Mouse (Mus musculus) liver, embryonic 15.5 days (tissue): ENCODE measurements around the gene Dusp22. TPM values are rescaled to one million over a fixed set of nuclear protein-coding genes. Genes with fewer than 3 reads are reported as not detected.

Experiments
- ATAC-seq: fragments of 200-750 bp; cut with Nextera tagmentation; 2 replicates; pipeline ENCODE4 v1.8.0; 2017; ENCODE audit warnings: moderate number of reproducible peaks, mild to moderate bottlenecking, moderate library complexity; ENCODE audit not compliant: insufficient read depth
- H3K27ac ChIP-seq: fragments of 300-500 bp; sonication (generic); replicated peaks from 2 replicates; pipeline ENCODE4 v1.5.1; 2015; ENCODE audit warnings: mild to moderate bottlenecking, inconsistent platforms
- H3K27me3 ChIP-seq: fragments of 300-500 bp; sonication (generic); 2 replicates; pipeline ENCODE4 v1.6.1; 2015; ENCODE audit warnings: mild to moderate bottlenecking, inconsistent platforms
- H3K36me3 ChIP-seq: fragments of 300-500 bp; sonication (generic); replicated peaks from 2 replicates; pipeline ENCODE4 v1.6.1; 2015; ENCODE audit warnings: moderate library complexity, mild to moderate bottlenecking, inconsistent platforms
- H3K4me1 ChIP-seq: fragments of 300-500 bp; sonication (generic); replicated peaks from 2 replicates; pipeline ENCODE4 v1.6.1; 2015; ENCODE audit warnings: inconsistent platforms
- H3K4me2 ChIP-seq: fragments of 300-500 bp; sonication (generic); 2 replicates; pipeline ENCODE4 v1.6.1; 2015; ENCODE audit warnings: moderate library complexity, mild to moderate bottlenecking, inconsistent platforms
- H3K4me3 ChIP-seq: fragments of 300-500 bp; sonication (generic); replicated peaks from 2 replicates; pipeline ENCODE4 v1.5.1; 2015; ENCODE audit warnings: mild to moderate bottlenecking, inconsistent platforms
- H3K9ac ChIP-seq: fragments of 300-500 bp; sonication (generic); 2 replicates; pipeline ENCODE4 v1.6.1; 2015; ENCODE audit warnings: moderate library complexity, mild to moderate bottlenecking, inconsistent platforms
- H3K9me3 ChIP-seq: fragments of 300-500 bp; sonication (generic); replicated peaks from 2 replicates; pipeline ENCODE4 v1.6.1; 2016; ENCODE audit warnings: inconsistent platforms
- WGBS: fragments of 180-500 bp; shearing (Covaris S2); methylation state at CpG from one replicate; pipeline ENCODE4 v1.1.7; 2015; ENCODE audit warnings: mixed read lengths; ENCODE audit not compliant: insufficient replicate concordance; 5-methylcytosine and 5-hydroxymethylcytosine counted together
- polyA plus RNA-seq: library from polyadenylated mRNA; unstranded; fragments of >200 nt; fragmentation: Nextera tagmentation; extraction: Ambion mirVana; gene quantifications from 2 replicates; pipeline ENCODE4 v1.2.1, GENCODE M21; 2015

Dusp22 gene
- polyA plus RNA-seq, 1 experiment from 2014 or later: 7.9 TPM

DNA sequence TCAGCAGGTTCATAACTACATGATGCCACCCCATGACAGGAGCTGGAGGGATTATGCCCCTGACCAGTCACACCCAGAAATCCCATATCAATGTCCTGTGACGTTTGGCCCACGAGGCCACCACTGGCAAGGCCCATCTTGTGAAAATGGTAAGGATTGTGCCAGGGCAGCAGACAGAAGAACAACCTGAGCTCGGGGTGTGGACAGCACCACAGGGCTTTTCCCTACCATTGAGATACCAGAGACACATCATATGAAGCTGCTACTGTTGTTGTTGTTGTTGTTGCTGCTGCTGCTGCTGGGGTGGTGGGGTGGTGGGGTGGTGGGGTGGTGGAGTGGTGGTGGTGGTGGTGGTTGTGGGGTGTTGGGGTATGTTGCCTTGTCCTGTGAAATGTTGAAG lies 93.6 kb downstream of the Dusp22 start:
- Histone ChIP-seq H3K9me3 (no peaks in the 10 kb centered on the region), H3K4me2 (no peak overlapping the region), H3K27ac (no peak overlapping the region), H3K4me3 (no peak overlapping the region), H3K9ac (no peak overlapping the region), H3K4me1 (peaks cover 9% of the 10 kb centered on the region), H3K36me3 (no peaks in the 10 kb centered on the region), H3K27me3 (peaks cover 46% of the 10 kb centered on the region)
- 53% methylated on average over 3 of the region's 3 CpGs for WGBS
- ATAC-seq: no peak

GRCm38 (mm10) chr13:30754066-30754465 lies 94.3 kb downstream of the Dusp22 start:
- Histone ChIP-seq H3K27me3 (peaks cover 40% of the 10 kb centered on the region), H3K27ac (no peak overlapping the region), H3K4me1 (peaks cover 4% of the 10 kb centered on the region), H3K4me3 (no peak overlapping the region), H3K9me3 (no peaks in the 10 kb centered on the region), H3K9ac (no peak overlapping the region), H3K4me2 (no peak overlapping the region), H3K36me3 (no peaks in the 10 kb centered on the region)
- no peak for ATAC-seq
- WGBS: 55% methylated on average over 4 of the region's 4 CpGs

DNA sequence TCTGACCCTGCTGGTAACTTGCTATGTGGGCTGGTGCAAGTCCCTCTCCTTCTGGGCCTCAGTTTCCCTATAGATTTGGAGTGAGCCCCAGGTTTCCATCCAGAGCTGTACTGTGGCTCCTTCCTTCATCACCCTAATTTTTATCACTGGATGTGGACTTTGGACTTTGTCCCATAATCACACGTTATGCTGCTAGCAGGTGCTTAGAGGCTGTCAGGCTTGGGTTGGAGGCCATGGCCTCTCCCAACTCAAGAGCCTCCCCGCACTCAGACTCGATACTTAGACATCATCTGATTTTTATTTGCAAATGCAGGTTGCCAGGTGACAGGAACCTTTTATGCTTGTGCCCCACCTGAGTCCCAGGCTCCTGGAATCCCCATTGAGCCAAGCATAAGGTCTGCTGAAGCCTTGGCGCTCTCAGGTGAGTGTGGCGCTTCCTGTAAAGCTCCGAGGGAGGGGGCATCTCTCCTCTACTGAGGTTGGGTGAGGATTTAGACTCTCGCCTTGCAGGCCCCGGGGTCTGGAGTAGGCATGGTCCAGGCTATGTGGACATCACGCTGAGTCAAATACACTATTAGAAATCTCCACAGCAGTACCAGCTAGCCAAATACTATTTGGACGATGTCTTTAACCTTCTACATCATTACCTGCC lies 95.2 kb downstream of the Dusp22 start:
- Histone ChIP-seq H3K27ac (no peak overlapping the region), H3K9me3 (no peaks in the 10 kb centered on the region), H3K36me3 (no peaks in the 10 kb centered on the region), H3K4me1 (no peaks in the 10 kb centered on the region), H3K4me2 (no peak overlapping the region), H3K4me3 (no peak overlapping the region), H3K9ac (no peak overlapping the region), H3K27me3 (peaks cover 31% of the 10 kb centered on the region)
- no peak for ATAC-seq
- 60% methylated on average over 10 of the region's 10 CpGs for WGBS

- Histone ChIP-seq H3K27ac (no peak overlapping the region), H3K9ac (no peak overlapping the region), H3K27me3 (peaks cover 25% of the 10 kb centered on the region), H3K4me2 (no peak overlapping the region), H3K9me3 (no peaks in the 10 kb centered on the region), H3K36me3 (no peaks in the 10 kb centered on the region), H3K4me1 (no peaks in the 10 kb centered on the region), H3K4me3 (no peak overlapping the region)
- WGBS: 31% methylated on average over 3 of the region's 3 CpGs
- ATAC-seq: no peak
Observed at GRCm38 (mm10) chr13:30755577-30755976, 95.8 kb downstream of the Dusp22 start.

- H3K36me3 ChIP-seq: no peaks in the 10 kb centered on the region
- no peaks in the 10 kb centered on the region for H3K4me1 ChIP-seq
- no peak overlapping the region for H3K9ac ChIP-seq
- WGBS: 51% methylated on average over 9 of the region's 9 CpGs
- H3K4me2 ChIP-seq: no peak overlapping the region
- H3K4me3 ChIP-seq: no peak overlapping the region
- H3K27me3 ChIP-seq: peaks cover 19% of the 10 kb centered on the region
- no peak for ATAC-seq
- H3K27ac ChIP-seq: no peak overlapping the region
- H3K9me3 ChIP-seq: no peaks in the 10 kb centered on the region
Observed at GRCm38 (mm10) chr13:30755998-30756639, 96.3 kb downstream of the Dusp22 start.

GRCm38 (mm10) chr13:30757264-30757900 lies 97.6 kb downstream of the Dusp22 start:
- no peaks in the 10 kb centered on the region for H3K4me1 ChIP-seq
- no peak overlapping the region for H3K4me3 ChIP-seq
- H3K9me3 ChIP-seq: no peaks in the 10 kb centered on the region
- peaks cover 7% of the 10 kb centered on the region for H3K27me3 ChIP-seq
- H3K36me3 ChIP-seq: no peaks in the 10 kb centered on the region
- H3K27ac ChIP-seq: no peak overlapping the region
- no peak overlapping the region for H3K9ac ChIP-seq
- H3K4me2 ChIP-seq: no peak overlapping the region
- 64% methylated on average over 14 of the region's 14 CpGs for WGBS
- ATAC-seq: no peak

- Histone ChIP-seq H3K9me3 (no peaks in the 10 kb centered on the region), H3K4me3 (no peak overlapping the region), H3K4me2 (no peak overlapping the region), H3K9ac (no peak overlapping the region), H3K27me3 (no peaks in the 10 kb centered on the region), H3K27ac (no peak overlapping the region), H3K36me3 (no peaks in the 10 kb centered on the region), H3K4me1 (no peaks in the 10 kb centered on the region)
- 67% methylated on average over 11 of the region's 11 CpGs for WGBS
- no peak for ATAC-seq
Observed at GRCm38 (mm10) chr13:30758789-30759381, 99.1 kb downstream of the Dusp22 start.

DNA sequence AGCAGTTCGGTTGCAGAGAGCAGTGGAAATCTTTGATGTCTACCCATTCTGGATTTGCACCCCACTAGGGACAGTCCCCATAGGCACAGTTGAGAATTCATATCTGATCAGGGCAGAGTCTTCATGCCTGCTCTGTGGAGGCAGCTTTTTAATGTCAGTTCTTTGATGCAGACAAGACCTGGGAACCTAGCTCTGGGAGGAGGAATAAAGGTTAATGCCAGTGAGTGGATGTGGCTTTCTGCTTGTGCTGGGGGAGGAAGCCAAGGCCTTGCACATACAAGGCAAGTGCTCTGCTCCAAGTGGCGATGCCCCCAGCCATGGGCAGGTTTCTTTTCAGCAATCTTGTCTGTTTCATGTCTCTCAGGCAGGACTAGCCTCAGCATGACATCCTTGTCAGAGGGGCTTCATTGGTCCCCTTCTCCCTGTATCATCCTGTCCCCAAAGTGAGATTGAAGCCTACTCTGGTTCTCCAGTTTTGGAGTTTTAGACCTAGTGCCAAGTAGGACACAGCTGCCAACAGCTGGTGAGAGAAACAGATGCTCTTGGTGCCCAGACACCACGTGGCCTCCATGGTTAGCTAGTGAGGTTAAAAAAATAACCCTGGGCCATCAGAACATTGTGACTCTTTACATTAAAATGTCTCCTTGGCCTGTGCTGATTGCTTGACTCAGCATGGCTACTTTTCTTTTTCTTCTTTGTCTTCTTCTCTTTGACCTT lies 100.7 kb downstream of the Dusp22 start:
- Histone ChIP-seq H3K27me3 (no peaks in the 10 kb centered on the region), H3K4me1 (no peaks in the 10 kb centered on the region), H3K4me2 (no peak overlapping the region), H3K9ac (no peak overlapping the region), H3K36me3 (no peaks in the 10 kb centered on the region), H3K9me3 (no peaks in the 10 kb centered on the region), H3K27ac (no peak overlapping the region), H3K4me3 (no peak overlapping the region)
- no peak for ATAC-seq
- WGBS: 44% methylated on average over 3 of the region's 3 CpGs

Other genes starting within 250 kb of the Dusp22 start
- 164 and 165 TPM in 2 replicates for gene Uqcrfs1, start 114.6 kb upstream of the Dusp22 start, polyA plus RNA-seq
- gene Irf4, start 89.2 kb downstream of the Dusp22 start, polyA plus RNA-seq: 0.30 and 0.35 TPM in 2 replicates